Mouse (Mus musculus) thymus, adult 2 months (tissue): ENCODE measurements around the gene Capn12. TPM values are rescaled to one million over a fixed set of nuclear protein-coding genes. Genes with fewer than 3 reads are reported as not detected.

Experiments
- DNase-seq: peaks from one replicate; pipeline ENCODE4 v3.0.0; 2021
- H3K27ac ChIP-seq: fragments of 200-500 bp; 2 replicates; pipeline ENCODE4 v1.5.1; 2012; ENCODE audit warnings: low read length, control low read depth; ENCODE audit not compliant: control insufficient read depth, insufficient read depth
- H3K27me3 ChIP-seq: fragments of 200-500 bp; 2 replicates; pipeline ENCODE4 v1.6.1; 2012; ENCODE audit warnings: mild to moderate bottlenecking, low read length, moderate library complexity, mixed read lengths; ENCODE audit not compliant: control insufficient read depth, insufficient read depth
- H3K36me3 ChIP-seq: fragments of 200-500 bp; 2 replicates; pipeline ENCODE4 v1.6.1; 2012; ENCODE audit warnings: mild to moderate bottlenecking, low read length, moderate library complexity; ENCODE audit not compliant: control insufficient read depth, insufficient read depth
- H3K4me1 ChIP-seq: fragments of 200-500 bp; replicated peaks from 2 replicates; pipeline ENCODE4 v1.6.1; 2012; ENCODE audit warnings: low read length; ENCODE audit not compliant: control insufficient read depth, insufficient read depth
- H3K4me3 ChIP-seq: fragments of 200-500 bp; 2 replicates; pipeline ENCODE4 v1.5.1; 2012; ENCODE audit warnings: mild to moderate bottlenecking, low read length, control low read depth, moderate library complexity; ENCODE audit not compliant: control insufficient read depth, insufficient read depth
- CTCF ChIP-seq: fragments of 200-500 bp; IDR thresholded peaks from 2 replicates; pipeline ENCODE4 v1.5.1; 2012; ENCODE audit warnings: mild to moderate bottlenecking, control low read depth, low read length, moderate library complexity, borderline replicate concordance; ENCODE audit not compliant: control insufficient read depth, poor library complexity, insufficient read depth; ENCODE audit errors: extremely low read depth
- POLR2A ChIP-seq: fragments of 200-500 bp; IDR thresholded peaks from 2 replicates; pipeline ENCODE4 v1.6.1; 2012; ENCODE audit warnings: mild to moderate bottlenecking, low read length, control low read depth, moderate library complexity; ENCODE audit not compliant: control insufficient read depth, poor library complexity, insufficient read depth; ENCODE audit errors: extremely low read depth
- WGBS: fragments of 180-500 bp; shearing (Covaris S2); methylation state at CpG from one replicate; pipeline ENCODE4 v1.1.7; 2018; 5-methylcytosine and 5-hydroxymethylcytosine counted together
- polyA plus RNA-seq: library from polyadenylated mRNA; depleted of rRNA; stranded (reverse); fragments of >200 nt; gene quantifications from 2 replicates; pipeline ENCODE4 v1.2.3, GENCODE M21; 2012

The Capn12 gene
- polyA plus RNA-seq, 1 experiment: 1.00 TPM

DNA sequence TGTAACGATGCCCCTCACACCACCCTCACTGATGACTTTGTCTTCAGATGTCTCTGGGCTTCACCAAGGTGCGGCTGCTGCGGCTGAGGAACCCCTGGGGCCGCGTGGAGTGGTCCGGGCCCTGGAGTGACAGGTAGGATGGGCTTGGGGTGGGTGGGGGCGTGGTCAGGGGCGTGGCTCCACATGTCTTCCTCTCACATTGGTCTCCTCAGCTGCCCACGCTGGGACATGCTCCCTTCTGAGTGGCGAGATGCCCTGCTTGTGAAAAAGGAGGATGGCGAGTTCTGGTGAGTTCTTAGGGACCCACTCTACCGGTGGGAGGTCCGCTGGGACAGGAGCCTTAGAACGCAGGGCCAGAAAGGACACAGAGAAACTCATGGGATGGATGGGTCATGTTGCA, 5.3 kb downstream of the Capn12 start:
- no peaks in the 10 kb centered on the region for H3K36me3 ChIP-seq
- WGBS: 44% methylated on average over 14 of the region's 14 CpGs
- peaks cover 4% of the 10 kb centered on the region; the same call in 1 of the 2 replicates for H3K27me3 ChIP-seq
- TF ChIP-seq CTCF (no peak), POLR2A (no peak)
- H3K4me3 ChIP-seq: no peak overlapping the region
- H3K27ac ChIP-seq: no peak overlapping the region
- no peak for DNase-seq
- H3K4me1 ChIP-seq: peaks cover 15% of the 10 kb centered on the region; the same call in 1 of the 2 replicates

DNA sequence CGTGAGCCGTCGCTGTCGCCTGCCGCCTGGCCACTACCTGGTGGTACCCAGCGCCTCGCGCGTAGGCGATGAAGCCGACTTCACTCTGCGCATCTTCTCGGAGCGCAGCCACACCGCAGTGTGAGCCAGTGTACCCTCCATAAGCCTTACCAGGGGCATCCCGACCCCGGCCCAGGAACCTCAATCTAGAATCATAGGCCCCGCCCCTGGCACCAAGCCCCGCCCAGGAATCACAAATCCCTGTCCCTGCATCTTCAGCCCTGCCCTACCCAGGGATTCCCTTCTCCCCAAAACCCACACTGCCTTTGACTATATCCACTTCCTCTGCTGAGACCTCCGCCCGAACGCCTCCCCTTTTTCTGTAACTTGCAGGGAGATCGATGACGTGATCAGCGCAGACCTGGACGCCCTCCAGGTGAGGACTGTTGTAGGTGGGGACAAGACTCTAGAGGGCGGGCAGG, 7.5 kb downstream of the Capn12 start:
- Histone ChIP-seq H3K4me1 (peaks cover 11% of the 10 kb centered on the region; the same call in 1 of the 2 replicates), H3K27ac (no peak overlapping the region), H3K4me3 (peak overlapping the region; percentile 6; the same call in 1 of the 2 replicates), H3K36me3 (peaks cover 4% of the 10 kb centered on the region; the same call in 1 of the 2 replicates), H3K27me3 (peaks cover 4% of the 10 kb centered on the region; the same call in 1 of the 2 replicates)
- no peak for TF ChIP-seq CTCF
- no peak for TF ChIP-seq POLR2A
- no peak for DNase-seq
- WGBS: 15% methylated on average over 27 of the region's 27 CpGs

DNA sequence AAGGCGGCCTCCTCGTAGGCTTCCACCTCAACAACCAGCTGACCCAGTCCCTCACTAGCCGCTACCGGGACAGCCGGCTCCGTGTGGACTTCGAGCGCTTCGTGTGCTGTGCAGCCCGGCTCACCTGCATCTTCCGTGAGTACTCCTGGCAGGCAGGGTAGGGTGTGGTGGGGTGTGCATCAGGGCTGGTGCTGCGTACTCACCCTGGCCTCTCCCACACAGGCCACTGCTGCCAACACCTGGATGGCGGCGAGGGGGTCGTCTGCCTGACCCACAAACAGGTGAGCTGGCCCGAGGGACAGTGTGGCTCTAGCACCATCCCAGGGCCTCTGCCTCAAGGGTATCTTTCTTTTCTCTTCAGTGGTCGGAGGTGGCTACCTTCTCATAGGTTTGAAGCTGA, 11.4 kb downstream of the Capn12 start:
- TF ChIP-seq CTCF (no peak), POLR2A (no peak)
- H3K27me3 ChIP-seq: peaks cover 4% of the 10 kb centered on the region; the same call in 1 of the 2 replicates
- H3K27ac ChIP-seq: no peak overlapping the region
- H3K4me3 ChIP-seq: no peak overlapping the region
- DNase-seq: no peak
- WGBS: 97% methylated on average over 17 of the region's 17 CpGs
- peaks cover 11% of the 10 kb centered on the region; the same call in 1 of the 2 replicates for H3K4me1 ChIP-seq
- H3K36me3 ChIP-seq: peaks cover 42% of the 10 kb centered on the region

- no peaks in the 10 kb centered on the region for H3K27me3 ChIP-seq
- no peak overlapping the region for H3K27ac ChIP-seq
- TF ChIP-seq CTCF (no peak), POLR2A (no peak)
- DNase-seq: peak; percentile 21
- peaks cover 7% of the 10 kb centered on the region; the same call in 1 of the 2 replicates for H3K4me1 ChIP-seq
- H3K36me3 ChIP-seq: peaks cover 53% of the 10 kb centered on the region
- 89% methylated on average over 7 of the region's 7 CpGs for WGBS
- no peak overlapping the region for H3K4me3 ChIP-seq
These were observed 12.5 kb downstream of the Capn12 start for GRCm38 (mm10) chr7:28893643-28894265.

DNA sequence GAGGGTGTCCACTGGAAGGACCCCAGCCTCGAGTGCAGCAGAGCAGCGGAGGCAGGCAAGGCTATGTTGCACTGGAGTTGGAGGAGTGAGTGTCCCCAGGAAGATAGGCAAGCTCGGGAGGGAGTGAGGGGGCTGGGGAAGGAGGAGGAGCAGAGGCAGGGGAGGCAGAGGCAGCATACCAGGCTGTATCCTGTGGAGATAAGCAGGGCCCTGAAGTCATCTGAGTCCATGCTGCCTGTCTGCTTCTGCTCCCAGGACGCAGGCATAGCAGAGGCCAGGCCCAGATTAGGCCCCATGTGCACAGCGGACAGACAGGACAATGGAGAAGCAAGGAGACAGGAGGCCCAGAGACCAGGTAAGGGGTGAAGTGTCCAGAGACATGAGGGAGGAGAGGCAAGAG, 13.7 kb downstream of the Capn12 start:
- Histone ChIP-seq H3K4me1 (peaks cover 1% of the 10 kb centered on the region; the same call in 1 of the 2 replicates), H3K4me3 (no peak overlapping the region), H3K27me3 (no peaks in the 10 kb centered on the region), H3K36me3 (peaks cover 64% of the 10 kb centered on the region), H3K27ac (no peak overlapping the region)
- no peak for DNase-seq
- 92% methylated on average over 5 of the region's 5 CpGs for WGBS
- TF ChIP-seq POLR2A: no peak
- TF ChIP-seq CTCF: no peak

GRCm38 (mm10) chr7:28897661-28898060, 16.4 kb downstream of the Capn12 start:
- H3K36me3 ChIP-seq: peaks cover 88% of the 10 kb centered on the region

More at GRCm38 (mm10) chr7:28897661-28898060, 16.4 kb downstream of the Capn12 start:
- Histone ChIP-seq H3K27me3 (no peaks in the 10 kb centered on the region), H3K4me1 (no peaks in the 10 kb centered on the region), H3K4me3 (no peak overlapping the region), H3K27ac (no peak overlapping the region)
- DNase-seq: no peak
- WGBS: 96% methylated on average over 6 of the region's 6 CpGs
- no peak for TF ChIP-seq CTCF
- TF ChIP-seq POLR2A: no peak
